Mouse (Mus musculus) embryonic facial prominence, embryonic 15.5 days (tissue): Measurements from ENCODE around the gene Usp33. TPM values are rescaled to one million over a fixed set of nuclear protein-coding genes. Genes with fewer than 3 reads are reported as not detected.

Experiments
- ATAC-seq: fragments of 200-750 bp; cut with Nextera tagmentation; 2 replicates; pipeline ENCODE4 v1.8.0; 2017; ENCODE audit warnings: low read depth, moderate TSS enrichment; ENCODE audit not compliant: insufficient number of reproducible peaks, low FRiP score, low TSS enrichment
- H3K27ac ChIP-seq: fragments of 300-500 bp; sonication (generic); replicated peaks from 2 replicates; pipeline ENCODE4 v1.5.1; 2015; ENCODE audit warnings: mild to moderate bottlenecking, inconsistent platforms
- H3K27me3 ChIP-seq: fragments of 300-500 bp; sonication (generic); 2 replicates; pipeline ENCODE4 v1.6.1; 2015; ENCODE audit warnings: inconsistent platforms
- H3K36me3 ChIP-seq: fragments of 300-500 bp; sonication (generic); 2 replicates; pipeline ENCODE4 v1.6.1; 2015; ENCODE audit warnings: mild to moderate bottlenecking, inconsistent platforms
- H3K4me1 ChIP-seq: fragments of 300-500 bp; sonication (generic); 2 replicates; pipeline ENCODE4 v1.6.1; 2015; ENCODE audit warnings: inconsistent platforms
- H3K4me2 ChIP-seq: fragments of 300-500 bp; sonication (generic); replicated peaks from 2 replicates; pipeline ENCODE4 v1.6.1; 2015; ENCODE audit warnings: mild to moderate bottlenecking, inconsistent platforms
- H3K4me3 ChIP-seq: fragments of 300-500 bp; sonication (generic); replicated peaks from 2 replicates; pipeline ENCODE4 v1.5.1; 2015; ENCODE audit warnings: mild to moderate bottlenecking, inconsistent platforms
- H3K9ac ChIP-seq: fragments of 300-500 bp; sonication (generic); 2 replicates; pipeline ENCODE4 v1.6.1; 2015; ENCODE audit warnings: inconsistent platforms
- H3K9me3 ChIP-seq: fragments of 300-500 bp; sonication (generic); replicated peaks from 2 replicates; pipeline ENCODE4 v1.6.1; 2016; ENCODE audit warnings: inconsistent platforms
- WGBS: fragments of 180-500 bp; shearing (Covaris S2); methylation state at CpG from one replicate; pipeline ENCODE4 v1.1.7; 2015; 5-methylcytosine and 5-hydroxymethylcytosine counted together
- polyA plus RNA-seq: library from polyadenylated mRNA; unstranded; fragments of >200 nt; fragmentation: Nextera tagmentation; extraction: Ambion mirVana; gene quantifications from 2 replicates; pipeline ENCODE4 v1.2.1, GENCODE M21; 2015

Usp33 gene
- polyA plus RNA-seq, 1 experiment from 2014 or later, result 44.5 TPM

- H3K4me1 ChIP-seq, result peaks cover 18% of the 10 kb centered on the region
- peak overlapping the region; percentile 62 for H3K4me3 ChIP-seq
- no peak overlapping the region for H3K27ac ChIP-seq
- no peaks in the 10 kb centered on the region for H3K27me3 ChIP-seq
- H3K36me3 ChIP-seq, result no peaks in the 10 kb centered on the region
- WGBS, result 26% methylated on average over 3 of the region's 3 CpGs
- no peak for ATAC-seq
- H3K9ac ChIP-seq, result peak overlapping the region; percentile 77; the same call in 1 of the 2 replicates
- H3K9me3 ChIP-seq, result no peaks in the 10 kb centered on the region
- peak overlapping the region; percentile 48 for H3K4me2 ChIP-seq
Measured at GRCm38 (mm10) chr3:152347227-152347626, 949 bp downstream of the Usp33 start.

- H3K4me2 ChIP-seq, result no peak overlapping the region
- no peak overlapping the region for H3K27ac ChIP-seq
- H3K27me3 ChIP-seq, result no peaks in the 10 kb centered on the region
- H3K9ac ChIP-seq, result no peak overlapping the region
- ATAC-seq, result no peak
- H3K4me1 ChIP-seq, result peaks cover 20% of the 10 kb centered on the region
- H3K4me3 ChIP-seq, result no peak overlapping the region
- H3K9me3 ChIP-seq, result no peaks in the 10 kb centered on the region
- H3K36me3 ChIP-seq, result no peaks in the 10 kb centered on the region; the same call in 1 of the 2 replicates
- WGBS, result 83% methylated on average over 10 of the region's 10 CpGs
Measured at GRCm38 (mm10) chr3:152348011-152348830, 1.9 kb downstream of the Usp33 start.

GRCm38 (mm10) chr3:152350431-152350830 lies 4.2 kb downstream of the Usp33 start:
- H3K9me3 ChIP-seq, result no peaks in the 10 kb centered on the region
- H3K36me3 ChIP-seq, result no peaks in the 10 kb centered on the region; the same call in 1 of the 2 replicates
- no peak overlapping the region for H3K27ac ChIP-seq
- no peak overlapping the region for H3K4me2 ChIP-seq
- no peak overlapping the region for H3K4me3 ChIP-seq
- WGBS, result 75% methylated on average over 3 of the region's 3 CpGs
- ATAC-seq, result no peak
- no peak overlapping the region for H3K9ac ChIP-seq
- peaks cover 25% of the 10 kb centered on the region for H3K4me1 ChIP-seq
- H3K27me3 ChIP-seq, result no peaks in the 10 kb centered on the region

GRCm38 (mm10) chr3:152350966-152351365 lies 4.7 kb downstream of the Usp33 start:
- no peak overlapping the region for H3K4me3 ChIP-seq
- no peak overlapping the region for H3K27ac ChIP-seq
- H3K36me3 ChIP-seq, result no peaks in the 10 kb centered on the region; the same call in 1 of the 2 replicates
- H3K27me3 ChIP-seq, result no peaks in the 10 kb centered on the region
- no peak for ATAC-seq
- WGBS, result 79% methylated on average over 5 of the region's 5 CpGs
- no peak overlapping the region for H3K4me2 ChIP-seq
- H3K9ac ChIP-seq, result no peak overlapping the region
- H3K4me1 ChIP-seq, result peaks cover 25% of the 10 kb centered on the region
- H3K9me3 ChIP-seq, result no peaks in the 10 kb centered on the region

GRCm38 (mm10) chr3:152352289-152352688 lies 6.0 kb downstream of the Usp33 start:
- ATAC-seq, result no peak
- Histone ChIP-seq H3K27ac (no peak overlapping the region), H3K4me2 (no peak overlapping the region), H3K36me3 (no peaks in the 10 kb centered on the region; the same call in 1 of the 2 replicates), H3K4me3 (no peak overlapping the region), H3K9me3 (no peaks in the 10 kb centered on the region), H3K27me3 (no peaks in the 10 kb centered on the region), H3K4me1 (peaks cover 22% of the 10 kb centered on the region; the same call in 1 of the 2 replicates), H3K9ac (no peak overlapping the region)
- 86% methylated on average over 4 of the region's 4 CpGs for WGBS

- H3K27me3 ChIP-seq, result no peaks in the 10 kb centered on the region
- no peaks in the 10 kb centered on the region for H3K9me3 ChIP-seq
- no peak overlapping the region for H3K9ac ChIP-seq
- H3K4me1 ChIP-seq, result peaks cover 18% of the 10 kb centered on the region; the same call in 1 of the 2 replicates
- no peak overlapping the region for H3K4me3 ChIP-seq
- no peak overlapping the region for H3K4me2 ChIP-seq
- ATAC-seq, result no peak
- no peak overlapping the region for H3K27ac ChIP-seq
- H3K36me3 ChIP-seq, result peaks cover 2% of the 10 kb centered on the region
- 57% methylated on average over 10 of the region's 10 CpGs for WGBS
Measured at GRCm38 (mm10) chr3:152353434-152354177, 7.3 kb downstream of the Usp33 start.

- Histone ChIP-seq H3K36me3 (peaks cover 9% of the 10 kb centered on the region), H3K4me2 (no peak overlapping the region), H3K27ac (no peak overlapping the region), H3K9me3 (no peaks in the 10 kb centered on the region), H3K27me3 (no peaks in the 10 kb centered on the region), H3K4me3 (no peak overlapping the region), H3K9ac (no peak overlapping the region), H3K4me1 (peaks cover 11% of the 10 kb centered on the region; the same call in 1 of the 2 replicates)
- 44% methylated on average over 5 of the region's 5 CpGs for WGBS
- ATAC-seq, result no peak
Measured at GRCm38 (mm10) chr3:152355361-152355760, 9.1 kb downstream of the Usp33 start.

GRCm38 (mm10) chr3:152356751-152357150 lies 10.5 kb downstream of the Usp33 start:
- H3K9ac ChIP-seq, result no peak overlapping the region
- no peak for ATAC-seq
- peaks cover 19% of the 10 kb centered on the region for H3K36me3 ChIP-seq
- H3K27me3 ChIP-seq, result no peaks in the 10 kb centered on the region
- WGBS, result 76% methylated on average over 9 of the region's 9 CpGs
- H3K4me1 ChIP-seq, result peaks cover 8% of the 10 kb centered on the region; the same call in 1 of the 2 replicates
- no peak overlapping the region for H3K4me2 ChIP-seq
- no peaks in the 10 kb centered on the region for H3K9me3 ChIP-seq
- H3K27ac ChIP-seq, result no peak overlapping the region
- H3K4me3 ChIP-seq, result no peak overlapping the region

DNA sequence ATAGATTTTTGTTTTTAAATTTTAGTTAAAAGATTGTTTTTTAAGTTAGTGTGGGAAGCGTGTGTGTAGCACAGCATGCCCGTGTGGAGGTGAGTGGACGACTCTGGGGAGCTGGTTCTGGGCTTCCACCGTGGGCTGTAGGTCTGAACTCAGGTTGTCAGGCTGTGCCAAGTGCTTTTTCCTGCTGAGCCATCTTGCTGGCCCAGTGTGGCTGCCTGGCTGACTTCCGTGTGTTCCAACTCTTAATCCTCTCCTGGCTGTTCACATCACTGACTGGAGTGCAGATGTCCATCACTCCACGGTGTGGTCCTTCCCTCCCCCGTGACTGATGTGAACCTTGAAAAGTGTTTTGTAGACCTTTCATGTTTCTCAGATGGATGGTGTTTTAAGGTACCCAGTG lies 12.9 kb downstream of the Usp33 start:
- Histone ChIP-seq H3K9ac (no peak overlapping the region), H3K27me3 (no peaks in the 10 kb centered on the region), H3K9me3 (no peaks in the 10 kb centered on the region), H3K4me1 (no peaks in the 10 kb centered on the region), H3K4me2 (no peak overlapping the region), H3K36me3 (peaks cover 42% of the 10 kb centered on the region), H3K4me3 (no peak overlapping the region), H3K27ac (no peak overlapping the region)
- 84% methylated on average over 7 of the region's 7 CpGs for WGBS
- ATAC-seq, result no peak

DNA sequence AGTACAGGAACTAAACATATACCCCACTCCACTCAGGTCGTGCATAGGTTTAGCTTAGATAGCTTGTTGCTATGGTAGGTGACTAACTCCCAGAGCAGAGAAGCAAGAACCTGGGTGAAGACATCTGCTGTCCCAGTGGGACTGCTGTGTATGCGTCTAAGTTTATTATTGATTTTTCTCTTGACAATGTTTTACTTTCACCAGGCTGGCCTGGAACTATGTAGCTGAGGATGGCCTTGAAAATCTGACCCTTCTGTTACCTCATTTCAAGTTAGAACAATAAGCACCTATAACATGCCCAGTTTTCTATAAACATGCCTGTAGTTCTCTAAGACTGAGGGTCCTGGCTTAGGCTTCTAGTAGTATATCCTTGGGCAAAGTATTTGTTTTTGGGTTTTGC lies 17.9 kb downstream of the Usp33 start:
- Histone ChIP-seq H3K27me3 (no peaks in the 10 kb centered on the region), H3K4me2 (no peak overlapping the region), H3K4me3 (no peak overlapping the region), H3K9me3 (no peaks in the 10 kb centered on the region), H3K36me3 (peaks cover 78% of the 10 kb centered on the region), H3K9ac (no peak overlapping the region), H3K4me1 (no peaks in the 10 kb centered on the region), H3K27ac (no peak overlapping the region)
- WGBS, result 83% methylated on average over 2 of the region's 2 CpGs
- ATAC-seq, result no peak

GRCm38 (mm10) chr3:152376063-152376462 lies 29.8 kb downstream of the Usp33 start:
- Histone ChIP-seq H3K9me3 (no peaks in the 10 kb centered on the region), H3K27ac (no peak overlapping the region), H3K4me1 (no peaks in the 10 kb centered on the region), H3K4me2 (no peak overlapping the region), H3K36me3 (peaks cover 65% of the 10 kb centered on the region), H3K9ac (no peak overlapping the region), H3K27me3 (no peaks in the 10 kb centered on the region), H3K4me3 (no peak overlapping the region)
- WGBS, result 74% methylated on average over 4 of the region's 4 CpGs
- ATAC-seq, result no peak
